Mouse (Mus musculus) midbrain, embryonic 12.5 days (tissue): ENCODE measurements around the gene Agbl4. TPM values are rescaled to one million over a fixed set of nuclear protein-coding genes. Genes with fewer than 3 reads are reported as not detected.
A peak's percentile ranks its signal among the peaks of the same experiment; 100 is the strongest.

ENCODE experiments used
- ATAC-seq: fragments of 200-750 bp; cut with Nextera tagmentation; 2 replicates; pipeline ENCODE4 v1.8.0; 2017; ENCODE audit warnings: low read depth, moderate TSS enrichment, moderate library complexity; ENCODE audit not compliant: low FRiP score
- H3K27ac ChIP-seq: fragments of 300-500 bp; sonication (generic); replicated peaks from 2 replicates; pipeline ENCODE4 v1.5.1; 2016; ENCODE audit warnings: mild to moderate bottlenecking
- H3K27me3 ChIP-seq: fragments of 300-500 bp; sonication (generic); 2 replicates; pipeline ENCODE4 v1.6.1; 2016; ENCODE audit warnings: mild to moderate bottlenecking
- H3K36me3 ChIP-seq: fragments of 300-500 bp; sonication (generic); 2 replicates; pipeline ENCODE4 v1.6.1; 2016
- H3K4me1 ChIP-seq: fragments of 300-500 bp; sonication (generic); 2 replicates; pipeline ENCODE4 v1.6.1; 2016
- H3K4me2 ChIP-seq: fragments of 300-500 bp; sonication (generic); replicated peaks from 2 replicates; pipeline ENCODE4 v1.6.1; 2016; ENCODE audit warnings: mild to moderate bottlenecking, moderate library complexity
- H3K4me3 ChIP-seq: fragments of 300-500 bp; sonication (generic); 2 replicates; pipeline ENCODE4 v1.5.1; 2016; ENCODE audit warnings: mild to moderate bottlenecking
- H3K9ac ChIP-seq: fragments of 300-500 bp; sonication (generic); replicated peaks from 2 replicates; pipeline ENCODE4 v1.6.1; 2016; ENCODE audit warnings: mild to moderate bottlenecking, moderate library complexity
- H3K9me3 ChIP-seq: fragments of 300-500 bp; sonication (generic); 2 replicates; pipeline ENCODE4 v1.6.1; 2016; ENCODE audit warnings: mild to moderate bottlenecking
- WGBS: fragments of 180-500 bp; shearing (Covaris S2); methylation state at CpG from one replicate; pipeline ENCODE4 v1.1.7; 2016; 5-methylcytosine and 5-hydroxymethylcytosine counted together
- polyA plus RNA-seq: library from polyadenylated mRNA; unstranded; fragments of >200 nt; fragmentation: Nextera tagmentation; extraction: Ambion mirVana; gene quantifications from 2 replicates; pipeline ENCODE4 v1.2.1, GENCODE M21; 2016

Gene Agbl4
- polyA plus RNA-seq, 1 experiment from 2014 or later: 0.89 TPM

DNA sequence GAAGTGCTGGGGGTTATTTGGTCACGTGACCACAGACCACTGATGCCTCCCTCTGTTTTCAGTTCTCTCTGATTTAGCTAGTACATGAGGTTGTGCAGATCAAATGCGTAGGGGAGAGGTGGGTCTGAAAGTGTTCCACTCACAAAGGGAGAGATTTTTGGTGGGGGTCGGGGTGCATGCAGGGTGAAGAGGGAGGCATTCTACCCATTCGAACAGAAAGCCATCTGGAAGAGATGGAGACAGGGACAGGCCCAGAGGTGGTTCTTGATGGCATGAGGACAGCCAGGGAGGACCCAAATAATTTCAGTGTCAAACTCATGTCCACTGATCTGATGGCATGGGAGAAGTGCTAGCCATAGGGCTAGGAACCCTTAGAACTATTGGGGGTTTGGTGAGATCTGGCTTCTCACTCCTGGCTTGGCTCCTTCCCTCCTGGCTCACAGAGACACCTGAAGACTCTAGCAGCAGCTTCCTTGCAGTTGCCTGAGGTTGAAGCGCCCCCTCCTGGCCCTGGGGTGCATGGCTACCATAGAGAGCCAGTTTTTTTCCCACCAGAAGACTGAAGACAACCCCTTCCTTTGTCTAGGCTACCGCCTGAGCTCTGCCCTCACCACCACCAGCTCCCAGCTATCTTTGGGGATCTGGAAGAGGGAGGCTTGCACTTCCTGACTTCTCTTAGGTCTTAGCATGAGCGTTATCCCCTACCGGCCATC is 1228.8 kb downstream of the Agbl4 start:
- Histone ChIP-seq H3K4me1 (no peaks in the 10 kb centered on the region), H3K36me3 (no peaks in the 10 kb centered on the region), H3K4me2 (no peak overlapping the region), H3K9ac (no peak overlapping the region), H3K4me3 (no peak overlapping the region), H3K27me3 (no peaks in the 10 kb centered on the region), H3K27ac (no peak overlapping the region), H3K9me3 (no peaks in the 10 kb centered on the region)
- 38% methylated on average over 8 of the region's 8 CpGs for WGBS
- peak; percentile 77 for ATAC-seq

DNA sequence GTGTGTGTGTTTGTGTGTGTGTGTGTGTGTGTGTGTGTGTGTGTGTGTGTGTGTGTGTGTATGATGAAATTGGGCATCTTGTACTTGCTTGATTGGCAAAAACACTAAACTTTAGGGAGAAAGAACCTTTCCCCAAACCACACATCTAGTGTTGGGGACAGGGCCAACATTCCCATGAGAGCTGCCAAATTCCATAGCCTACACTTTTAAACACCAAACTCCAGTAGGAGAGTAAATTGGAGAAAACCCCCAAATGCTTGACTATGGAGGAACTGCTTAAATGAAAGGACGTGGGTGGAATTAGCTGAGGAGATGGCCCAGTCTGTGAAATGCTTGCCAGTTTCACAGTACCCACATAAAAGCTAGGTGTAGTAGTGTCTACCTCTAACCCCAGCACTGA is 1235.2 kb downstream of the Agbl4 start:
- WGBS: 89% methylated on average over 1 of the region's 1 CpGs
- Histone ChIP-seq H3K4me1 (no peaks in the 10 kb centered on the region), H3K4me2 (no peak overlapping the region), H3K9ac (no peak overlapping the region), H3K36me3 (no peaks in the 10 kb centered on the region), H3K4me3 (no peak overlapping the region), H3K9me3 (no peaks in the 10 kb centered on the region), H3K27ac (no peak overlapping the region), H3K27me3 (no peaks in the 10 kb centered on the region)
- ATAC-seq: no peak

DNA sequence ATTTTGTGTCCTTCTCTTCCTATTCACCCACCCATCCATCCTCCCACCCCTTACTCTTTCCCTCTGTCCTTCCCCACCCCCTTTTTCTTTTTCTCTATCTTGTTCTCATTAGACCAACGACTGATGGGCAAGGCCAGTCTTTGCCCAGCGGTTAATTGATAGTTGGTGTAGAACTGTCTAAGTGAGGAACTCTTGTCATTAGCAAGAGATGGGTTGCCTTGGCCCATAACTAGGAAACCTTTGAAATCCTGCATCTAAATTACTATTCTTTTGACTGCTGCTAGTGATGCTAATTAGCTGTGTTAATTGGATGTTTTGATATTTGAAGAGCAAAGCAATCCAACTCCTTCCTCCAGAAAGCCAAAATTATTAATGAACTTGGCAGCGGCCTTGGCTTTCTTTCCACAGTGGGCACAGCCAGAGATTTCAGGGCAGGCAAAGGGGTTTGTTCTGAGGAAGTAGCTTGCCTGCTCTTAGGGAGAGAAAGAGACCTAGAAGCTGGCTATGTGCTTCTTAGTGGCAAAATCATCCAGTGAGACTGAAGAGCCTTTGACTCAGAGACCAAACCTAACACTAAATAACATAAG is 1238.2 kb downstream of the Agbl4 start:
- Histone ChIP-seq H3K9me3 (no peaks in the 10 kb centered on the region), H3K4me2 (no peak overlapping the region), H3K4me3 (no peak overlapping the region), H3K4me1 (0 out of 2 replicates have a peak, but pooled peaks cover 7% of the 10 kb centered on the region), H3K27ac (no peak overlapping the region), H3K9ac (no peak overlapping the region), H3K36me3 (no peaks in the 10 kb centered on the region), H3K27me3 (no peaks in the 10 kb centered on the region)
- 83% methylated on average over 3 of the region's 3 CpGs for WGBS
- ATAC-seq: 0 out of 2 replicates have a peak, but pooled peaks have one; percentile 38

DNA sequence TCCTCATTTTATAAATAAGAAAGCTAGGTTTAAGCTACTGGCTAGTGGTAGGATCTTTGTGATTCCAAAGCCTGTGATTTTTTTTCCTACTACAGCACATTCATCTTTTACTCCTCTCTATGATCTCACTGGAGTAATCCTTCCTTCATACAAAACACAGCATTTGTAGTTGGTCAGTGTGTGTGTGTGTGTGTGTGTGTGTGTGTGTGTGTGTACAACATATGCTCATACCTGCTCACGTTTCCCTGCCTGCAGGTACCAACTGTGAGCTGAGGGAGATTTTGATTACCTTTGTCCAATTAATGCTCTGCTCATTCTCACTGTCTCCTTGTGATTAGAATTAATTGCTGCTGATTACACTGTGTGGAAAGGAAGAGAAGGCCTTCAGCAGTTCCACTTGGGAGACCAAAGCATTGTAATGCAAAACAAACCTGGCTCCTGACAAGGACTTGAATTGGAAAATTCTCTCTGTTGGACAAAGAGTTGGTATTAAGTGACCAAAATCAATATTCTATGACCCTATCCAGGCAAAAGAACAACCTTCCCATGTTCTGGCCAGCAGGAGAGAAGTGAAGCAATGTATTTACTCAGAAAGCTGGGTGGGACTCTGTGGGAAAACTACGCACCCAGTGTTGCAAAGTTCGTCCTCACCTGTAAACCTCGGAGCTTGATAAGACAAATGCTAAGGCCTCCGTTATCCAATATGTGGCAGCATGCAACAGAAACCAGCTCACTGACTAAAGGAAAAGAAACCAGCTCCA is 1241.7 kb downstream of the Agbl4 start:
- H3K36me3 ChIP-seq: no peaks in the 10 kb centered on the region
- no peaks in the 10 kb centered on the region for H3K9me3 ChIP-seq
- no peak overlapping the region for H3K4me3 ChIP-seq
- WGBS: 85% methylated on average over 5 of the region's 5 CpGs
- no peak overlapping the region for H3K27ac ChIP-seq
- H3K4me2 ChIP-seq: no peak overlapping the region
- H3K27me3 ChIP-seq: no peaks in the 10 kb centered on the region
- ATAC-seq: no peak
- H3K4me1 ChIP-seq: 0 out of 2 replicates have a peak, but pooled peaks cover 7% of the 10 kb centered on the region
- no peak overlapping the region for H3K9ac ChIP-seq

DNA sequence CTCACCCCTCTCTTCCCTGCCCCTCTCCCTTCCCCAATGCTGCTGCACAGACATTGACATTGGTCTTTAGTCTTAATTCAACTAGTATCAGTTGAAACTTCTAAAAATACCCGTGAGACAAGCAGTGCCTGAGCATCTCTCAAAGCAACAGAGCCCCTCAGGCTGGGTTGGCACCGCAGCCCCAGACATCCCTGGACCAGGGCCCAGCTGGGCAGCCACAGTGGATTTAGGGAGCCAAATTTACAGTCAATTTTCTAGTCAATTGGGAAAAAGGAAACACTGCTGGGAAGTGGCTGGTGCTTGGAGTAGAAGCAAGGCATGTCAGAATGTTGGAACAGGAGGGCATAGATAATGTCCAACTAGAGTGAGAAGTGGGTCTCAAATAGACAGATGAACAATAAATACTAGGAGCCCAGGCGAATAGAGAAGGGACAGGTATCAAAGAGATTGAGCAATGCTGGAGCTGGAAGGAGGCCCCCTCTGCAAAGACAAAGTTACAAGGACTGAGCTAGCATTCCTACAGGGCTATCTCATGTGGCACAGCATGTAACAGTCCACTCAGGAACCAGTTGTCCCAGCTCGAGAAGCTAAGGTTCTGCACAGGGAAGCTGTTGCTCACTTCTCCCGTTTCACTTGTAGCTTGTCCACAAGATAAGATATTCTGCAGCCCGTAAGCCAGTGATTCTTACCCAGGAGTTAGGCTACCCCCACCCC is 1247.8 kb downstream of the Agbl4 start:
- 82% methylated on average over 6 of the region's 6 CpGs for WGBS
- Histone ChIP-seq H3K27me3 (no peaks in the 10 kb centered on the region), H3K9ac (no peak overlapping the region), H3K4me3 (no peak overlapping the region), H3K4me2 (no peak overlapping the region), H3K9me3 (no peaks in the 10 kb centered on the region), H3K36me3 (no peaks in the 10 kb centered on the region), H3K27ac (no peak overlapping the region), H3K4me1 (no peaks in the 10 kb centered on the region)
- ATAC-seq: no peak

DNA sequence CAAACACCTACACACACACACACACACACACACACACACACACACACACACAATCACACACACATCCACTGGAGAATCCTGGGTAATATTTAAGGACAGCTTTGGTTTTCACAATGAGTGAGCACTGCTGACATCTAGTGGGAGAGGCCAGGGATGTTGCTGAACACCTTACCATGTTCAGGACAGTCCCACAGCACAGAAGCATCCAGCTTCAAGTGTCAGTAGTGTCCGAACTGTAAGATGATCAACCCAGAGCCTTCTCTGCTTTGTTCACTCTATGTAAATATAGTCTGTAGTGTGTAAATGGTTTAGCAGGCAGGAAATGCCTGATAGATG is 1248.3 kb downstream of the Agbl4 start:
- H3K36me3 ChIP-seq: no peaks in the 10 kb centered on the region
- peak; percentile 75 for ATAC-seq
- H3K4me1 ChIP-seq: no peaks in the 10 kb centered on the region
- no peak overlapping the region for H3K4me3 ChIP-seq
- no peaks in the 10 kb centered on the region for H3K9me3 ChIP-seq
- no peak overlapping the region for H3K9ac ChIP-seq
- H3K4me2 ChIP-seq: no peak overlapping the region
- H3K27ac ChIP-seq: no peak overlapping the region
- WGBS: 54% methylated on average over 1 of the region's 1 CpGs
- H3K27me3 ChIP-seq: no peaks in the 10 kb centered on the region

DNA sequence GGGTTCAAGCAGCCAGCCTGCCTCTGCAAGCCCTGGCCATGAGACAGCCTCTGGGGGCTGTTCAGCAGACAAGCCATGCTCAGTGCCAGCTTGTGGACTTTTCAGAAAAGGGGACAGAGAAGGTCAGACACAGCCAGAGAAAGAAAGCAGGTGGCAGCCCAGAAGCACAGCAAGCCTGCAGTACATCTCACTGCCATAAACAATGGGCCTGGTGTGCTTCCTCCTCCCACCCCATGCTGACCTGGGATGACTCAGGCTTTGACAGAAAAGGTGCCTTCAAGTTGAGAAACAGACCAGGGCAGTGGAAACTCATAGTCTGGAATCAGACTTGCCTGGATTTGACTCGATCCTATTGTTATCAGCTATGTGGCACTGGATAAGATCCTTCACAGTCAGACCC is 1256.0 kb downstream of the Agbl4 start:
- 76% methylated on average over 1 of the region's 1 CpGs for WGBS
- H3K4me1 ChIP-seq: no peaks in the 10 kb centered on the region
- H3K9me3 ChIP-seq: no peaks in the 10 kb centered on the region
- no peak overlapping the region for H3K27ac ChIP-seq
- H3K27me3 ChIP-seq: no peaks in the 10 kb centered on the region
- H3K4me2 ChIP-seq: no peak overlapping the region
- H3K4me3 ChIP-seq: no peak overlapping the region
- no peak for ATAC-seq
- H3K36me3 ChIP-seq: no peaks in the 10 kb centered on the region
- no peak overlapping the region for H3K9ac ChIP-seq

DNA sequence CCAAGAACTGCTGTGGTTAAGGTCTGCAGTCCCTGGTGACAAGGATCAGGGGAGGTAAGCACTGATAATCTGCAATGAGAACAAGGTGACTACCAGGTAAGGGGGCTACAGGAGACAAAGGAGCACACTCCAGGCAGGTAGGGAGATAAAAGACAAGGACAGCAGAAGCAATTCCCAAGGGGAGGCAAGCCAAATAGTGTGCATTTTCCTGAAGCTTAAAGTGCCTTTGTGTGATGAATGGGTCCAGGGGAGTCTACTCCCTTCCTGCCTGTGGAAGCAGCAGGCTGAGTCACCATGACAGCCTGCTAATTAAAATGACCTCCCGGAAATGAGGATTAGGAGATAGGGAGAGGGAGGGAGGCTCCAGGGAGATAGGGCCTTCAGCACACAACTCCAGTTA is 1266.3 kb downstream of the Agbl4 start:
- Histone ChIP-seq H3K27me3 (no peaks in the 10 kb centered on the region), H3K4me1 (peaks cover 10% of the 10 kb centered on the region), H3K9me3 (no peaks in the 10 kb centered on the region), H3K4me2 (no peak overlapping the region), H3K4me3 (no peak overlapping the region), H3K27ac (0 out of 2 replicates have a peak overlapping the region, but pooled peaks have one; percentile 16), H3K9ac (no peak overlapping the region), H3K36me3 (no peaks in the 10 kb centered on the region)
- peak; percentile 79 for ATAC-seq
- 6% methylated on average over 1 of the region's 1 CpGs for WGBS

DNA sequence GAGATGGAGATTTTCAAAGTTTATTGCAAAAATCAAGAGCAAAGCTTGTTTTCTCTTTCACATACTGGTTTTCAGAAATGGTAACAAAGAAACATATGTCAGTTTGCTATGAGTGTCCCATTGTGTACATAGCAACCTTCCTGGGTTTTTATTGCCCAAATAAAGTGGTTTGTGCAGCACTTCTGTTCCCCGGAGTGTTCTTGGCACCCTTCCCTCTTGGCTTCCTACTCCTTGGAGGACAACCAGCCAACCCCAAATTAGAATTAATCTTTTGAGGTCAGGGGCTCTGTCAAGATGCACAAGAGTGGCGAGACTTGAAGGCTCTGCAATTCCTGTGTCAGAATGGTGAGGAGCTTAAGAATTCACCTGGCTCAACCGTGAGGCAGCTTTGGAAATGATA is 1266.7 kb downstream of the Agbl4 start:
- ATAC-seq: no peak
- no peak overlapping the region for H3K27ac ChIP-seq

DNA sequence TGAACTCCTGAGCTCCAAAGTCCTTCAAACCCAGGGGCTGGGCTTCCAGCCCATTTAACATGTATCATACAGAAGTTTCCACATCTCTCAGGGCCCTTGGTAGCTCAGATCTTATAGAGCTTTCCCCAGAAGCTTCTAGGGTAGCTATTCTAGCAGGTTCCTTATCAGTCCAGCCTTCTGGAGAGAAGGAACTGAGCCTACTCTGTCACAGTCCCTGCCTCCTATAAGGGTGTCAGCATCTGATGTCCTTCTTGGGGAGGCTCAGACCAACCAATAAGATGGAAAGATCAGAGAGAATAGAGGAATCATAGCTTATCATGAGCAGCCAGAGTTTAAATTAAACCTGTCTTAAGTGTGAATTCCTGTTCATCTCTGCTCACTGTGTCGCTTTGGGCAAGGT is 1269.3 kb downstream of the Agbl4 start:
- no peaks in the 10 kb centered on the region for H3K9me3 ChIP-seq
- no peak for ATAC-seq
- no peaks in the 10 kb centered on the region for H3K27me3 ChIP-seq
- H3K36me3 ChIP-seq: no peaks in the 10 kb centered on the region
- WGBS: 76% methylated on average over 1 of the region's 1 CpGs
- peaks cover 21% of the 10 kb centered on the region for H3K4me1 ChIP-seq
- no peak overlapping the region for H3K4me3 ChIP-seq
- H3K27ac ChIP-seq: no peak overlapping the region
- no peak overlapping the region for H3K4me2 ChIP-seq
- no peak overlapping the region for H3K9ac ChIP-seq

More for the DNA sequence above, 1266.7 kb downstream of the Agbl4 start:
- no peak overlapping the region for H3K4me3 ChIP-seq
- no peaks in the 10 kb centered on the region for H3K9me3 ChIP-seq
- no peak overlapping the region for H3K4me2 ChIP-seq
- H3K9ac ChIP-seq: no peak overlapping the region
- H3K4me1 ChIP-seq: peaks cover 10% of the 10 kb centered on the region
- 53% methylated on average over 3 of the region's 3 CpGs for WGBS
- no peaks in the 10 kb centered on the region for H3K36me3 ChIP-seq
- no peaks in the 10 kb centered on the region for H3K27me3 ChIP-seq

DNA sequence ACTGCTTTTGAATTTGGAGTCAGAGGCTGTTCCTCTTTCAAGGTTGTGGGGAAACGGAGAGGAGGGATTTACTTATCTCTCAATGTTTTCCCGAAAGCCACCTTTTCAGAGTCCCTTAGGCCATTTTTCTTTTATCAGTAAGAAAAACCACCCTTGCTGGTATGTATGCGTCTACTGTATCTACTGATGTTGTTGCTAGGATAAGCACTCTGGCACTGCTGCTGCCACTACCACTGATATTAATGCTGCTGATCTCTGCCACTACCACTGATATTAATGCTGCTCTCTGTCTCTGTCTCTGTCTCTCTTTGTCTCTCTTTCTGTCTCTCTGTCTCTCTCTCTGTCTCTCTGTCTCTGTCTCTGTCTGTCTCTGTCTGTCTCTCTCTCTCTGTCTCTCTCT is 1271.9 kb downstream of the Agbl4 start:
- Histone ChIP-seq H3K9me3 (no peaks in the 10 kb centered on the region), H3K27ac (no peak overlapping the region), H3K36me3 (no peaks in the 10 kb centered on the region), H3K4me3 (no peak overlapping the region), H3K27me3 (no peaks in the 10 kb centered on the region), H3K4me1 (peaks cover 12% of the 10 kb centered on the region), H3K9ac (no peak overlapping the region), H3K4me2 (no peak overlapping the region)
- WGBS: 89% methylated on average over 3 of the region's 3 CpGs
- ATAC-seq: no peak
